Mouse (Mus musculus): Measurements from ENCODE around the gene Ncoa5. TPM values are rescaled to one million over a fixed set of nuclear protein-coding genes. Genes with fewer than 3 reads are reported as not detected.

Gene Ncoa5
- polyA plus RNA-seq, 1 experiment from 2014 or later: 48.7 TPM

GRCm38 (mm10) chr2:165035058-165035431 lies 378 bp upstream of the Ncoa5 start:
- ATAC-seq (ENCODE audit: low read depth): no peak
- H3K9me3 ChIP-seq (ENCODE audit: control insufficient read depth, low read length): no peaks in the 10 kb centered on the region
- H3K27me3 ChIP-seq (replicated peaks; ENCODE audit: control insufficient read depth, insufficient read depth, low read length): no peaks in the 10 kb centered on the region
- H3K36me3 ChIP-seq (ENCODE audit: control insufficient read depth, insufficient read depth, low read length): no peaks in the 10 kb centered on the region
- peak overlapping the region; percentile 74 for H3K4me3 ChIP-seq (ENCODE audit: low read depth, low read length)
- H3K9ac ChIP-seq (ENCODE audit: low read depth, low read length): no peak overlapping the region
- H3K4me2 ChIP-seq (ENCODE audit: low read depth, low read length): peak overlapping the region; percentile 40
- DNase-seq (ENCODE audit: low spot score): no peak
- 38% methylated on average over 5 of the region's 5 CpGs for whole genome bisulfite sequencing
- 0 out of 2 replicates have a peak overlapping the region, but pooled peaks have one; percentile 3 for H3K27ac ChIP-seq (replicated peaks; ENCODE audit: low read depth, low read length)
- H3K4me1 ChIP-seq (ENCODE audit: control insufficient read depth, insufficient read depth, low read length): peaks cover 17% of the 10 kb centered on the region

GRCm38 (mm10) chr2:165033306-165033705 lies 1.4 kb downstream of the Ncoa5 start:
- peaks cover 17% of the 10 kb centered on the region for H3K4me1 ChIP-seq (ENCODE audit: control insufficient read depth, insufficient read depth, low read length)
- no peaks in the 10 kb centered on the region for H3K9me3 ChIP-seq (ENCODE audit: control insufficient read depth, low read length)
- no peak for DNase-seq (ENCODE audit: low spot score)
- no peak for ATAC-seq (ENCODE audit: low read depth)
- no peaks in the 10 kb centered on the region for H3K27me3 ChIP-seq (replicated peaks; ENCODE audit: control insufficient read depth, insufficient read depth, low read length)
- H3K4me3 ChIP-seq (ENCODE audit: low read depth, low read length): peak overlapping the region; percentile 74
- no peak overlapping the region for H3K27ac ChIP-seq (replicated peaks; ENCODE audit: low read depth, low read length)
- 34% methylated on average over 6 of the region's 6 CpGs for WGBS
- H3K9ac ChIP-seq (ENCODE audit: low read depth, low read length): peak overlapping the region; percentile 85
- H3K36me3 ChIP-seq (ENCODE audit: control insufficient read depth, insufficient read depth, low read length): no peaks in the 10 kb centered on the region
- peak overlapping the region; percentile 87 for H3K4me2 ChIP-seq (ENCODE audit: low read depth, low read length)

- ATAC-seq (ENCODE audit: low read depth): no peak
- no peak overlapping the region for H3K4me3 ChIP-seq (ENCODE audit: low read depth, low read length)
- DNase-seq (ENCODE audit: low spot score): peak; percentile 30
- peaks cover 17% of the 10 kb centered on the region for H3K4me1 ChIP-seq (ENCODE audit: control insufficient read depth, insufficient read depth, low read length)
- peak overlapping the region; percentile 87; the same call in 1 of the 2 replicates for H3K4me2 ChIP-seq (ENCODE audit: low read depth, low read length)
- no peaks in the 10 kb centered on the region for H3K9me3 ChIP-seq (ENCODE audit: control insufficient read depth, low read length)
- 42% methylated on average over 3 of the region's 3 CpGs for WGBS
- no peaks in the 10 kb centered on the region for H3K36me3 ChIP-seq (ENCODE audit: control insufficient read depth, insufficient read depth, low read length)
- H3K27ac ChIP-seq (replicated peaks; ENCODE audit: low read depth, low read length): no peak overlapping the region
- 0 out of 2 replicates have a peak overlapping the region, but pooled peaks have one; percentile 85 for H3K9ac ChIP-seq (ENCODE audit: low read depth, low read length)
- no peaks in the 10 kb centered on the region for H3K27me3 ChIP-seq (replicated peaks; ENCODE audit: control insufficient read depth, insufficient read depth, low read length)
Observed at GRCm38 (mm10) chr2:165032533-165032932, 2.1 kb downstream of the Ncoa5 start.

DNA sequence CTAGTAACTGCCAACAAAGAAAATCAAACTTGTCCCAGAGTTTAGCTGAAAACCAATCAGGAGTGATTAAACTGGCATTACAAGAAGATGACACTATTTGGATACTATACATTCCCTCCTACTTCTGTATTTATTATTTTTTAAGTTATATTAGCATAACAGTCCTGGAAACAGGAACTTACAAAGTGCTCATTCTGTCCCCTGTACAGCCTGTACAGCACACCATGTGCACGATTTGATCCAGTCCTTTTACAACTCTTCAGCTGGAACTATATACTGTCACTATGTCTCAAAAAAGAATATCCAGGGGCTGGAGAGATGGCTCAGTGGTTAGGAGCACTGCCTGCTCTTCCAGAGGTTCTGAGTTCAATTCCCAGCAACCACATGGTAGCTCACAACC lies 7.5 kb downstream of the Ncoa5 start:
- peaks cover 2% of the 10 kb centered on the region for H3K4me1 ChIP-seq (ENCODE audit: control insufficient read depth, insufficient read depth, low read length)
- no peak for ATAC-seq (ENCODE audit: low read depth)
- no peaks in the 10 kb centered on the region for H3K9me3 ChIP-seq (ENCODE audit: control insufficient read depth, low read length)

DNA sequence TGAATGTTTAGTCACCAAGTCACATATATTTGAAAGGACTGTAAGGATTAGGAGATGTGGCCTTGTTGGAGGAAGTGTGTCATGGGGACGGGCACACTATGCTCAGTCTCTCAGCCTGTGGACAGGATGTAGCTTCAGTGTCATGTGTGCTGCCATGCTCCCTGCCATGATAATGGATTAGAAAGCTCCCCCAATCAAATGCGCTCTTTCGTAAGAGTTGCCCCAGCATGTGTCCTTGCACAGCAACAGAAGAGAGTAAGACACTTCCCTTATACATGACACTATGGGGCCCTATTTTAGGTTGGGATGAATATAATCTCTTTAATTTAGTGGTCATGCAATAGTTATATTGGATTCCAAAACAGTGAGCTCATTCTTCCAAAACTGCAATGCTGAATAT lies 14.2 kb downstream of the Ncoa5 start:
- no peak overlapping the region for H3K4me3 ChIP-seq (ENCODE audit: low read depth, low read length)
- 93% methylated on average over 3 of the region's 3 CpGs for WGBS
- ATAC-seq (ENCODE audit: low read depth) (no peak), DNase-seq (ENCODE audit: low spot score) (no peak)
- no peaks in the 10 kb centered on the region for H3K9me3 ChIP-seq (ENCODE audit: control insufficient read depth, low read length)
- no peak overlapping the region for H3K4me2 ChIP-seq (ENCODE audit: low read depth, low read length)
- no peak overlapping the region for H3K9ac ChIP-seq (ENCODE audit: low read depth, low read length)
- no peak overlapping the region for H3K27ac ChIP-seq (replicated peaks; ENCODE audit: low read depth, low read length)
- H3K4me1 ChIP-seq (ENCODE audit: control insufficient read depth, insufficient read depth, low read length): 0 out of 2 replicates have a peak, but pooled peaks cover 3% of the 10 kb centered on the region
- no peaks in the 10 kb centered on the region for H3K27me3 ChIP-seq (replicated peaks; ENCODE audit: control insufficient read depth, insufficient read depth, low read length)
- peaks cover 20% of the 10 kb centered on the region for H3K36me3 ChIP-seq (ENCODE audit: control insufficient read depth, insufficient read depth, low read length)

More for the DNA sequence above, 7.5 kb downstream of the Ncoa5 start:
- Histone ChIP-seq H3K4me2 (ENCODE audit: low read depth, low read length) (no peak overlapping the region), H3K4me3 (ENCODE audit: low read depth, low read length) (no peak overlapping the region), H3K27ac (replicated peaks; ENCODE audit: low read depth, low read length) (no peak overlapping the region), H3K9ac (ENCODE audit: low read depth, low read length) (no peak overlapping the region), H3K36me3 (ENCODE audit: control insufficient read depth, insufficient read depth, low read length) (peaks cover 9% of the 10 kb centered on the region; the same call in 1 of the 2 replicates), H3K27me3 (replicated peaks; ENCODE audit: control insufficient read depth, insufficient read depth, low read length) (no peaks in the 10 kb centered on the region)
- WGBS: 81% methylated on average over 1 of the region's 1 CpGs
- no peak for DNase-seq (ENCODE audit: low spot score)

DNA sequence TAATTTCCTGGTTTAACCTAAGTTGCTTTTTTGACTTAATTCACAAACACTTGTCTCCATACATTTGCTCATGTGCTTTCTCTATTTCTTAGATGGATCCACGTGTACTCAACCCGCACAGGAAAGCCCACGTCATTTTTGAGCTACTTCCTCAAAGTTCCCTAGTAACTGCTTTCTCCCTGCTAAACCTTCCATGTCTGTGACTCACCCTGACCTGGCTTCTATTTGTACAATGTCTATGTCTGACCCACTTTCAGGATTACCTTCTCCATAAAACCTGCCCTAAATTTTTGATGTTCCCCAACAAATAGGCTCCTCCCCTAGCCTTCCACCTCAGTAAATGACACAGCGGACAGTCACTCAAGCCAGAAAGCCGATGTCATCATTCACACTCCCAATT lies 19.7 kb downstream of the Ncoa5 start:
- WGBS: 93% methylated on average over 5 of the region's 5 CpGs
- H3K4me2 ChIP-seq (ENCODE audit: low read depth, low read length): no peak overlapping the region
- ATAC-seq (ENCODE audit: low read depth): no peak
- peaks cover 43% of the 10 kb centered on the region for H3K36me3 ChIP-seq (ENCODE audit: control insufficient read depth, insufficient read depth, low read length)
- no peak overlapping the region for H3K4me3 ChIP-seq (ENCODE audit: low read depth, low read length)
- H3K9ac ChIP-seq (ENCODE audit: low read depth, low read length): no peak overlapping the region
- no peaks in the 10 kb centered on the region for H3K9me3 ChIP-seq (ENCODE audit: control insufficient read depth, low read length)
- no peaks in the 10 kb centered on the region for H3K27me3 ChIP-seq (replicated peaks; ENCODE audit: control insufficient read depth, insufficient read depth, low read length)
- H3K4me1 ChIP-seq (ENCODE audit: control insufficient read depth, insufficient read depth, low read length): 0 out of 2 replicates have a peak, but pooled peaks cover 3% of the 10 kb centered on the region
- no peak overlapping the region for H3K27ac ChIP-seq (replicated peaks; ENCODE audit: low read depth, low read length)
- no peak for DNase-seq (ENCODE audit: low spot score)

- Histone ChIP-seq H3K27ac (replicated peaks; ENCODE audit: low read depth, low read length) (no peak overlapping the region), H3K27me3 (replicated peaks; ENCODE audit: control insufficient read depth, insufficient read depth, low read length) (no peaks in the 10 kb centered on the region), H3K4me2 (ENCODE audit: low read depth, low read length) (no peak overlapping the region), H3K36me3 (ENCODE audit: control insufficient read depth, insufficient read depth, low read length) (peaks cover 81% of the 10 kb centered on the region), H3K9ac (ENCODE audit: low read depth, low read length) (no peak overlapping the region), H3K9me3 (ENCODE audit: control insufficient read depth, low read length) (no peaks in the 10 kb centered on the region), H3K4me3 (ENCODE audit: low read depth, low read length) (no peak overlapping the region), H3K4me1 (ENCODE audit: control insufficient read depth, insufficient read depth, low read length) (no peaks in the 10 kb centered on the region)
- no peak for ATAC-seq (ENCODE audit: low read depth)
- WGBS: 83% methylated on average over 10 of the region's 10 CpGs
- DNase-seq (ENCODE audit: low spot score): no peak
Observed at GRCm38 (mm10) chr2:165010351-165010750, 24.3 kb downstream of the Ncoa5 start.

DNA sequence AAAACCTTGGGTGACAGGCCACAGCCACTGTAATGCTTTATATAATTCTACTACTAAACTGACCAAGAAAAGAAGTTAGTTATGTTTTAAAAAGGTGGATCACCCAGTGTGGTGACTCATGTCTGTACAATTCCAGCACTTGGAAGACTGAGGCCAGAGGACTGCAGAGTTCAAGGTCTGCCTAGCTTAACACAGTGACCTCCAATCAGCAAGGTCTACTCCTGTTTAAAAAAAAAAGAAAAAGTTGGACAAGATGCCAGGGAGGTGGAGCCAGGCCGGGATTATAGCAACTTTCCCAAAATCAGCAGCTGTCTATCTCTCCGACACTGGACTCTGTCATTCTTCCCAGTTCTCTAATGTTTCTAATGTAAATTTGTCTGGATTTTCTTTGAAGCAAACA lies 25.1 kb downstream of the Ncoa5 start:
- DNase-seq (ENCODE audit: low spot score): no peak
- no peaks in the 10 kb centered on the region for H3K9me3 ChIP-seq (ENCODE audit: control insufficient read depth, low read length)
- no peak overlapping the region for H3K9ac ChIP-seq (ENCODE audit: low read depth, low read length)
- H3K4me2 ChIP-seq (ENCODE audit: low read depth, low read length): no peak overlapping the region
- 88% methylated on average over 2 of the region's 2 CpGs for WGBS
- H3K4me3 ChIP-seq (ENCODE audit: low read depth, low read length): no peak overlapping the region
- no peaks in the 10 kb centered on the region for H3K4me1 ChIP-seq (ENCODE audit: control insufficient read depth, insufficient read depth, low read length)
- peaks cover 89% of the 10 kb centered on the region for H3K36me3 ChIP-seq (ENCODE audit: control insufficient read depth, insufficient read depth, low read length)
- H3K27me3 ChIP-seq (replicated peaks; ENCODE audit: control insufficient read depth, insufficient read depth, low read length): no peaks in the 10 kb centered on the region
- no peak overlapping the region for H3K27ac ChIP-seq (replicated peaks; ENCODE audit: low read depth, low read length)
- ATAC-seq (ENCODE audit: low read depth): no peak

DNA sequence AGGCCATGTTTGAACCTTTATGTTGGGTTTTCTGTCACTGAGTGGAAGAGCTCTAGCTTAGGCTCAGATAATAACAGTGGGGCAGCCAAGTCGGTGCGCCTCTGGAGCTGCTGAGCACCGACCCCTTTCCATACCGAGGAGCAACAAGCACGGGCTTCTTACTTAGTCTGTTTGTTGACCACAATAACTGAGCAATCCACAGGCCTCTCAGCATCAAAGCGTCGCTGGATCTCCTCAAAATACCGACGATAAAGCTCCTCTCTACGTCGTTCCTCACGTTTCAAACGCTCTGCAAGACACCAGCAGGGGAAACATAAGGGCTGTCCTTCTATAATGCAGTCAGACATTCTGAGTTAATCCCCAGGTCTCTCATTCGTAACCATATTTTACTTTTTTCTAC lies 25.5 kb downstream of the Ncoa5 start:
- Histone ChIP-seq H3K4me1 (ENCODE audit: control insufficient read depth, insufficient read depth, low read length) (no peaks in the 10 kb centered on the region), H3K27me3 (replicated peaks; ENCODE audit: control insufficient read depth, insufficient read depth, low read length) (no peaks in the 10 kb centered on the region), H3K4me3 (ENCODE audit: low read depth, low read length) (no peak overlapping the region), H3K9me3 (ENCODE audit: control insufficient read depth, low read length) (no peaks in the 10 kb centered on the region), H3K4me2 (ENCODE audit: low read depth, low read length) (no peak overlapping the region), H3K9ac (ENCODE audit: low read depth, low read length) (no peak overlapping the region), H3K27ac (replicated peaks; ENCODE audit: low read depth, low read length) (no peak overlapping the region), H3K36me3 (ENCODE audit: control insufficient read depth, insufficient read depth, low read length) (peaks cover 93% of the 10 kb centered on the region)
- ATAC-seq (ENCODE audit: low read depth) (no peak), DNase-seq (ENCODE audit: low spot score) (no peak)
- 95% methylated on average over 14 of the region's 14 CpGs for WGBS
